Mouse (Mus musculus) lung, postnatal 36 days (tissue): Measurements from ENCODE around the gene Thap12.

Experiments
- DNase-seq: peaks from one replicate; pipeline ENCODE4 v3.0.0; 2022; ENCODE audit warnings: mixed read lengths

Thap12 gene

DNA sequence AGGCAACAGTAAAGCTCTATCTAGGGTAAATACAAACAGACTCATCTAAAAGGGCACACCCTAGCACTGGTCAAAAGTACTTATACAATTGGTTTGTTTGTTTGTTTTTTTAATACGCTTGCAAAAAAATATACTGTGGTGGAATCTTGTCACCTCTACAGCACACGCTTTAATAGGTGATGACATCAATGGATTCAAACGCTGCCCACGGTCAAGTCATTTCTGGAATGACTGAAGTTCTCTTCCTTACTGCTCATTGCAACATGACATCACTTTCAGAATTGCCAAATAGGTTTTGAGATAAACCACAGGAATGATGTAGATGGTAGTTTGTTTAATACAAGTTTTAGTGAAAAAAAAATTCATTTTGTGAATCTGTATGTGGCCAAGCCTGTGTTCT lies 4.3 kb upstream of the Thap12 start:
- no peak for DNase-seq

DNA sequence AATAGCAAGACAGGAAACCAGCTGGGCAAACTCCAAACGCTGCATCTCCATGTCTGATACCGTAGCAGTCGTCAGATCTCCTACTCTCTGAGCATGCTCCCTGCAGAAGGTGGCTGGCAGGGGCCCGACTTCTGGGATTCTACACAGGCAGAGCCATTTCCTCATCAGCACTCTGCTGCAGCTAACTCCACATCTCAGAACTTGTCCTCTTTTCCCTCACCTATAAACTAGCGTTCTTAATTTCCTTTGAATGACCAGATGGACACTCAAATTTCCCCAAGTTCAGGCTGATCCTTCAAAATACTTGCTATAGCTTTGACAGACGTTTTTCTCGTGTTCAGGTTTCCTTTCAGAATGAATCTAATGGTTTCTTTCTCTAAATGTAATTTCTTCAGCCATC lies 1.1 kb upstream of the Thap12 start:
- no peak for DNase-seq

DNA sequence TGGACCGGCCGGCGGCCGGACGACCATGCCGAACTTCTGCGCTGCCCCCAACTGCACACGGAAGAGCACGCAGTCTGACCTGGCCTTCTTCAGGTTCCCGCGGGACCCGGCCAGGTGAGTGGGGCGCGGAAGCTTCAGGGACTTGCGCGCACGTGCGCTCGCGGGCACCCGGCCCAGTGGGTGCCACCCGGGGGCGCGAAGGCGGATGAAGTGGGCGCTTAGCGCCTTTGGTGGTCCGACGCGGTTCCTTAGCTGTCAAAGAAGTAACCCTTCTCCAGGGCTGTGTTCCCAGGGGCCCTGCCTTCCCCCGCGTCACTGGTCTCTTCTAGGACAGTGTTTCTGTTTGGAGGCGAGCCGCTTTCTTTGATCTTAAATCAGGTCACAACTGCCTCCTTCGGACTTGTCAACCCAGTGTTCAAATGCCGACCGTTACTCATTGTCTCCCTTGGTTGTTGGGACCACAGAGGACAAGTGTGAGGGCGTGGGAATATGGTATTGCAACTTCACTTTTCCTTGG lies 520 bp downstream of the Thap12 start:
- peak; percentile 30 for DNase-seq

DNA sequence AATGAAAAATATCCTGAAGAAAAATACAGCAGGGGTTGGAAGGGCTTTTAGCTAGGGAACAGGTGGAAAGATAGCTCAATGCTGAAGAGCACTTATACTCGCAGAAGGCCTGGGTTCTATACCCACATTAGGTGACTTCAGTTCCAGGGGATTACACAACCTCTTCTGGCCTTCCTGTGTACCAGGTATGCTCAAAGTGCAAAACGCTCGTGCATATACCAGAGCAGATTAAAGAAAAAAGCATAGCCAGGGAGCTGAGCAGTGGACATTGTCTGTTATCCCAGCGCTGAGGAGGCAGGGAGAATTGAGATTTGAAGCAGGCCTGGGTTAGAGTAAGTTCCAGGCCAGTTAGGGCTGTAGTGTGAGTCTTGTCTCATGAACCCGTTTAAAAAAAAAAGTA lies 1.4 kb downstream of the Thap12 start:
- no peak for DNase-seq

DNA sequence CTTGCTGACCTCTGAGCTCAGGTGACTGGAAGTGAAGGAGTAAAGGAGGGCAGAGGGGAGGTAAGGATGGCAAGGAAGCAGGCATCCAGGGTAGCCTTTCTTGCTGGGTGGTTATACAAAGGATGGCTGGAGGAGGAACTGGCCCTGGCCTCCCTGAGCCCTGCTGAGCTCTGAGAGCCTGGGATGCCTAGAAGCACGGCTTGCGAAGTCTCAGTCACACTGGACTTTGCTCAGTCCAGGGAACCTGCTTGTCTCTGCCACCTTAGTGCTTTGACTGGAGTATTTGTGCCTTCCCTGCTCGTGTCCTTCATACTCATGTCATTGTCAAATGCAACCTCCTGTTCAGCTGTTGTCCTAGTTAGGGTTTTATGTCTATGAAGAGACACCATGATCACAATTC lies 10.8 kb downstream of the Thap12 start:
- DNase-seq: no peak

DNA sequence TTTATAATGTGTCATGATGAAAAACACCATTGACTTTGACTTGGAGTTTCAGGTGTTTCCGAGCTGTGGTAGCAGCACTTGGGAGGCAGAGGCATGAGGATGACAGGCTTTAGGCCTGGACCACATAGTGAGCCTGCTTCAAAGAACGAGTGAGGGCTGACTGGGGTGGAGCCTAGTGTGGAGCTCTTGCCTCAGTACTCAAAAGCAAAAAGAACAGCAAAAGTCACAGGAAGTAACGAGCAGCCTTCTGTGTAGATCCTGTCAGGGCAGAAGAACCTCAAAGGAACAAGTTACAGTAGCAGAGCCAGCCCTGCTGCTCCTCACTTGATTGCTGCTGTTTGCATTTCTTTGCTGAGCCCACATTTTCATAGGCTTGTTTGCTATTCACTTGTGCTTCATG lies 14.5 kb downstream of the Thap12 start:
- DNase-seq: no peak

DNA sequence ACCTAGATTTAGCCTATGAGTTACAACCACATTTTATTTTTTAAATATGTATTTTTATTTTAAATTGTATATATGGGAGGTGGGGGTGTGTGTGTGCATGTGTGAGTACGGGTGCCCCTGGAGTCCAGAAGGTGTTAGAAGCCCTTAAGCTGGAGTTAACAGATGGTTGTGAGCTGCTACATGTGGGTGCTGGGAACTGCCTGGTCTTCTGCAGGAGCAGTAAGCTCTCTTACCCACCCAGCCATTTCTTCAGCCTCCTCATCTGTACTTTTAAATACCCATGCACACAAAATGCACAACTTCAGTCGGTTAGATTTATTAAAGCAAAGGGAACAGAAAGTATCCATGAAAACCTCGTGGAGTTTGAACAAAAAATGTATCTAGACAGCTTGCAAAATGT lies 16.9 kb downstream of the Thap12 start:
- DNase-seq: no peak

DNA sequence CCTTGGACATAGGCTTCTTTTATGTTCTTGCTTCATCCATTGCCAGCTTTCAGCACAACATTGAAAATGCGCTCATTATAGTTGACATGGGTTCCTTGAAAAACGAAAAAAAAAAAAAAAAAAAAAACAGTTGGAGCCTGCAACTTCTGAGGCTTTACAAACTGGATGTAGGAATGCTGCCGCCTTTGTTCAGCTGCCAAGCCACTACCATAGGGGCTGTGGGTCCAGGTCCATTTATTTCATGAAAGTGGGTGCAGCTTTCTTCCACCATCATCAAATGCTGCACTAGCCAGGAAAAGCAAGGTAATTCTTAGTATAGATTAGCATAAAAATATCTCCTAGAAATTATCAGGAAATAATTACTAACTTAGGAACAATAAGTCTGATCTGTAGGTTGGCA lies 17.8 kb downstream of the Thap12 start:
- no peak for DNase-seq

DNA sequence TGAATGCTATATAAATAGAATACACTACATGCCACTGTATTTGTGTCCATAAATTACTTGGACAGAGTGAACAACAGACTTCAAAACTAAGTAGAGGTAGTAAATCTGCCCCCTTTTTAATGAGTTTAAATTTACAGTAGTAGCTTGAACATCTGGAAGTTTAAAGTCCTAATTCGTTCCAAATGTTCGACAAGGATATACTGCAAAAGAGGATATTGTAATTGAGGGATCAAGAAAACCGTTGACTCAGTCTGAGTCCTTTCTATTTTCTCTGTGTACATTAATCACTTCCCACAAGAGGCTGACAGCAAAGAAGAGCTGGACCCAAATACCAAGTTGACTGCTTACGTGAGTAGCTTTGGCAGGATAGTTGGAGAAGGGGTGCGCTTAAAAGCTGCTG lies 18.3 kb downstream of the Thap12 start:
- DNase-seq: no peak

DNA sequence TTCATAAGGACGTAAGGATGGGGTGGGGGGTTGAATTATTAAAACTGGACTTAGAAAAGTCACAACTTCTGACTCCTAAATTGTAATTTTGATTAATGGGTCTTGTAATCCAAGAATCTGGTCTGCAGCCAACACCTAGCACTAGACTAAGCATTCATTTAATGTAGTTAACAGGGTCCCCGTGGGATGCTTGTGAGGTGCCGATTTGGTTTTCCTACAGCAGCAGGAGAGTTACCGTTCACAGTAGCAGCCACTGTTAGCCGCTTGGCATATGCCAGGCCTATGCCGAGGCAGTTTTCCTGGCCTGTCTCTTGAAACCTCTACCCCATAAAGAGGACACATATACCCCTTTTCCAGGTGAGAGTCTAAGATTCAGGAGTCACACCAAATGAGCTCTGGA lies 18.7 kb downstream of the Thap12 start:
- no peak for DNase-seq

DNA sequence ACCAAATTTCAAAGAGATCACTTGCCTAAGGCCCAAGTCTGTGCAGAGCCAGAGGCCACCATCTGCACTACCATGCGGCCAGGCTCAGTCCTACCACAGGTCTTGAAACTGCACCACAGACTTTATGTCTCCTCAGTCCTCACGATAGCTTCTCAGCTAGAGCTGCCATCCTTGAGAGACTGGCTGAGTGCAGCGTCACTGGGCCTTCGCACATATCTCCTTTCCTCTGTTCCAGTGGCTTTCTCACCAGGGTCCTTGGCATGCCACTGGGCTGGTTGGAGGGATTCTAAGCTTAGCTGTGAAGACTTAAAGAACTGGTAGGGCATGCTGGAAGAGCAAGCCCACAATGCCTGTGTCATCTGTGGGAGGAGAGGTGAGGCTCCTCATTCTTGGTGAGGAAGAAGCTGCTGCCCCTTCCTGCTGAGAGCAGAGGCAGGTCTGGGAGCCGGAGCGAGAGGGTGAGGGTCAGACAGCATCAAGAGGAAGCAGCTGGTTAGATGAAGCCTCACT lies 22.8 kb downstream of the Thap12 start:
- no peak for DNase-seq

DNA sequence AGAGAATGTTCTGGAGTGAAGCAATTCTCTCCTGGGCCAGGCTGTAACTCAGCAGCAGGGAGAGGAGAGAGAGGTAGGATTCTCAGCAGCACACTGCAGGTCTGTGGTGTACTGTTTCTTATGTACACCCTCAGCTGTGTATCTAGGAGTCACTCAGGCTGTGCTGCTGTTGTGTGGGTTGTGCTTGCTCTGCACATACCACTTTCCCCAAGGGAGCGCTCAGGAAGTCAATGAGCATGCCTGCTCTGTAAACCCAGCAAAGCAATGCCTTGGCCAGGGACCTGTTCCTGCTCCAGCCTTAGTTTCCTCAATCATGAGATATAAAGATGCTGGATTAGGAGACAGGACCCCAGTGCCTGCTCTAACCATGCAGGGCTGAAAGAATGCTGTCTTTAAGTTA lies 25.1 kb downstream of the Thap12 start:
- DNase-seq: no peak

DNA sequence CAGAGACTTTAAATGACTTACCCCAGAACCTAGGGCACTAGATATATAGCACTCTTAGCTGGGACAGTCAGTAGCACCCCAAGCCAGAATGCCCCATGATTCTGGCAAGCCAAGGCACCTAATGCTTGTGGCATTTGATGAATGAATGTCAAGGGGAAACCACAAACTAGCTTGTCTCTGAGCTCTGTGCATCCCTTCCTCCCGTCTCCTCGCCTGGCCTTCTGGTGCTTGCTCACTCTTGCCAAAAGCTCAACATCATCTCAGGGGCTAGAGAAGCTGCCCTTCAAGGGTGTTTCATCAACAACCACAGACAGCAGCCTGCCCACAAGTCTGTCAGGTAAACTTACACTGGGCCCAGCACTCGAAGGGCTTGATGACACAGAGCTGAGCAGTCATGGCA lies 25.6 kb downstream of the Thap12 start:
- DNase-seq: no peak

DNA sequence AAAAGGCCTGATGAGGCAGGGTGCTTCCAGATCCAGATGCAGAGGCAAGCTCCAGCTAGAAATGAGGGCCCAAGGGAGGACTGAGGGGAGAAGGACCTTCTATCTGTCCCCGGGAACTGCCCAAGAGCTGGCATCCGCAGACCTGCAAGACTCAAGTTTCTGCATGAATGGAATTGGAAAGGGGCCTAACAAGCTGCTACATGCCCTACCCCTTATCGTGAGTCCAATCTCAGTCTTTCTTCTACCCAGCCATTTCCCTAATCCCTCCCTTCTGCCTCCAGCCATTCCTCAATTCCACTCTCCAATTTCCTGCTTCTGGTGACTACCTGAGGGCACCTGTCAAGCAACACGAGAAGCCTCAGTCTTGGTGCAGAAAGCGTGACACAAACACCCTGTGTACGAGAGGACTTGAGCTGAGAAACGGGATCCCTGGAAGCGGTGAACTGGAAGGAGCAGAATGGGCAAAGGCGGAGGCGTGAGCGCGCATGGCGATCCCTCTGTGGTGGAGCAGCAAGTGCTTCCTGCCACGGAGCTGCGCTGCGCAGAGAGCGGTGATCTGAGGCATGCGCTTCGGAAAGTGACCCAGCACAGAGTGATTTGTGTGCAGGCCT lies 26.9 kb downstream of the Thap12 start:
- DNase-seq: peak; percentile 4

DNA sequence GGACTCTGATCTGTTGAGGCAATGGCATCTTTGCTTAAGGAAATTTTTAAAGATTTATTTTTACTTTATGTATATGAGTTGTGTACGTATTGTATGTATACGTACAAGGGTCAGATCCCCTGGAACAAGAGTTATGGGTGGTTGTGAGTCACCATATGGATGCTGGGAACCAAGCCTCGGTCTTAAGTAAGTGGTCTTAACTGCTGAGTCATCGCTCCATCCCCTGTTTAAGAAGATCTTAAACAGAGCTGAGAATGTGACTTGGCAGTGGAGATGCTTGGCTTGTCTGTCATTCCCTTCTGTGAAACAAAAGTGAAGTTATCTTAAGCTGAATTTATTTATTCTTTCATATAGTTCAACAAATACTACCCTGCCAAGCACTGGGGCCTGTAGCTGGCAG lies 31.1 kb downstream of the Thap12 start:
- no peak for DNase-seq

DNA sequence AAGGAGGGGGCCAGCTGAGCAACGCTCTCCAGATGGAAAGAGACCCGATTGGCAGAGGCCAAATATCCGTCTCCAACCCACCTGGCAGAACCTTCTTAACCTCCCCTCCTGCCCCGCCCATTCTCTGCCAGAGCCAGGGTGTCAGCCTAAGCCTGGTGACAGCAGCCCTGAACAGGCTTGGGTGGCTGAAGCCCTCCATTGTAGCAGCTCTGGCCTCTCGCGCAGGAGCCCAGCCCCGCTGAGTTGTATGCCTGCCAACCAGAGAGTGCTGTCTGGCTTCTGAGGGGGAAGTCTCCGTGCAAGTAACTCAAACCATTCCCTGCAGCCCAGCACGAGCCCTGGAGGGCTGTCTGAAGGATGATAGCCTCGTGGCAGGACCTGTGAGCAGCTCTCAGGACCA lies 32.0 kb downstream of the Thap12 start:
- DNase-seq: peak; percentile 7

DNA sequence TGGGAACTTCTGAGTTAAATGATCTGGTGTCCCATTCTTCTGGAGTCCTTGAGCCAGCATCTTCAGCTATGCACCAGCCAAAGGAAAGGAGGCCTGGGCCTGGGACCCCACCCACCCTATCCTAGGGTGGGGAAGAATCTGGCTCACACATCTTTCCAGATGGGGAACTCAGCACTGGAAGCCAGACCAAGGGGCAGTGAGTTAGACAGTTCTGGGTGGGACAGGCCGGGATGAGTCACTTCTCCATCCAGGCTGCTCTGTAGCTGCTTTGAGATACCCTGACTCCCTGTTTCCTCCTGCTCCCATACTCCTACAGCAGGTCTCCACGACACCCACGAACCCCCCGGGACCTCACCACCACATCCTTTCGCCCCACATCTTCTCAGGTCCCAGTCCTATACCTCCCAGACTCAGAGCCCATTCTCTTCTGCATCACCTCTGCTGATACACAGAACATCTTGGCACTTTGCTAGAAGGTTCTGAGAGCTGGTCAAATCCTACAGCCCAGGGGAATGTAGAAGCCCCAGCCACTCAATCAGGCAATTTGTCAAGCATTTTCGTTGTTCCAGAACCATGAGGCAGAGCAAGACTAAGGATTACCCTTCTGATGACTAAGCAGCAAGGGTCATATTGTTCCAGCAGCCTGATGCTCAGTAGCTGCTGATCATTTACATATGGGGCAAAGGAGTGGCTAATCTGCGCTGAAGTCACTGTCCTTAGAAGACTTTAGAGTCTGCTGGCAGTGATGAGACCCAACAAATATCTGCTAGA lies 34.1 kb downstream of the Thap12 start:
- DNase-seq: no peak

DNA sequence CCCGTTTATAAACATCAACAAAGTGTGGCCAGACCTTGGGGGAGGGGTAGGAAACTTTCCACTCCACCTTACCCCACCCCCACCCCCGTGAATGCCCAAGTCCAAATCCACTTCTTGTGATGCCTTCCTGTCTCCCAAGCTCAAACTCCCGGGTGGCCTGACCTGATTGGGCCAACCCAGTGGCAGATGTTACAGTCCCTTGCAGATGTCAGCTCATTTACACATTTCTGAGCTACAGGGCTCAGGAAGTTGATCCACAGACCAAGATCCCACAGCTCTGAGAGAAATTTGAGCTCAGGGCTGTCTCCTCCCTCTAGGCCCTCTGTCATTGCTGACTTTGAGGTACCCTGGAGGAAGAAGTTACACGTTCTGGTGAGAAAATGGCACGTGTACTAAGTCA lies 37.5 kb downstream of the Thap12 start:
- no peak for DNase-seq

DNA sequence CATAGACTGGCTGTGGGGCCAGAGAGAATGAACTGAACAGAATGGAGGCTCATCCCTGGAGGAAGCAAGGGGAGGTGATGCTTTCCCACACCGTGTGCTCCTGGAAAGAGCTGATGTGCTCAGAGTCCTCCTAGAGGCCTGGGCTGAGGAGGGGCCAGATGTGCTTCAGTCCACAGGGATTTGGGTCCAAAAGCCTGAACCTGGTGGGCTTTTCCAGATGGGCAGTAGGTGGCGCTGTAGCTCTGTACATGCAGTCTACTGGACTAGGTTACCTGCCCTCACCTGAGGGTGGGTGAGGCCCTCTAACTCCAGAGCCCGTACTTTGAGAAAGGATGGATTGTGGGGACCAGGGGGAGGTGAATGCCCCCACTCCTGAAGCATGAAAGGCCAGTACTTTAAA lies 40.4 kb downstream of the Thap12 start:
- peak; percentile 82 for DNase-seq

DNA sequence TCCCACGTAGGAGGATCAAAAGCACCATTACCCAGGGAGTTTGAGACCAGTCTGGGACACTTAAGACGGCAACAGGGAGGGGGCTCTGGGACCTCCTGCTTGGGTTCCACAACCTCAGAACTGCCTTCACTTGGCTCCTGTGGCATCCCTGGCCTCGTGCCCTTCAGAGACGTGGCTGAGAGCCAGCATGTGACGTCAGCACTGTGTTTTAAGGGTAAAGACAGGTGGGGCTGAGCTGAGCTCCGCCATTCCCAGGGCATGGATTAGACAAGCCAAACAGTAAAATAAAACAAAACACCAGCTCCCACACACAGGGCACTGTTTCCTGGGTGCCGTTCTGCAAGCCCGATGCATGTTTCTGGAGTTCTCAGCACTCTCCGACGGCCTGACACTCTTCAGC lies 47.5 kb downstream of the Thap12 start:
- DNase-seq: peak; percentile 35

DNA sequence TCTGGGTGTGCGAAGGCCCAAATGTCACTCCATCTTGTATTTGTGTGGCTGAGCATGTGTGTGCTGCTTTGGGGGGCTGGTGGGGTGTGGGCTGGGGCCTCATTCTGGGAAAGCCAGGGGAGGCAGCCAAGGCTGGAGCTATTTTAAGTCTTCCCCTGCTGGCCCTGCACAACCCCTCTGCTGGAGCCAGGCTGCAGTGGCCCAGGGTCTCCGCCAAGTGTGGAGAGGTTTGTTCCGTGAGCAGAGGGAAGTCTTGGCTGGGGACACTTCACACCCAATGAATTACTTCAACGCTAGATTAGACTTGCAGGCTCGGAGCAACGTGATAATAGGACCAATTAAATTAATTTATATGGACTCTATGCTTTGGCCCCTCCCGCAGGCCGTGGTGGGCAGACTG lies 49.8 kb downstream of the Thap12 start:
- DNase-seq: no peak

DNA sequence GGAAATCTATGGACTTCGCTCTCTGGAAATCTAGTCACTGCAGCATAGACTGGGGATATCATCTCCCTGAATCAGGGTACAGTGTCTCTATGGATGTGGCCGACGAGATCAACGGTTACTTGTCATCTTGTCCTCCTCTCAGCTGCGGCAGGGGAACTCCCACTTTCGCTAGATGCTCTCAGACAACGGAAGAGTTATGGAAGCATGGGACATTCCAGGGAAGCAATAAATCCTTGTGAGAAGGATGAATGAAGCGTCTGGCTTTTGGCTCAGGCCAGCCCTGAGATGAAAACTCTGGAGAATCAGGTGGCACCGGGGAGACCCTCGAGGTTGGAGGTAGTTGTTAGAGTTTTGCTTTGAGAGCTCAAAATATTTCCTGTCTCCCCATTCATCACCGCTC lies 53.1 kb downstream of the Thap12 start:
- DNase-seq: no peak

DNA sequence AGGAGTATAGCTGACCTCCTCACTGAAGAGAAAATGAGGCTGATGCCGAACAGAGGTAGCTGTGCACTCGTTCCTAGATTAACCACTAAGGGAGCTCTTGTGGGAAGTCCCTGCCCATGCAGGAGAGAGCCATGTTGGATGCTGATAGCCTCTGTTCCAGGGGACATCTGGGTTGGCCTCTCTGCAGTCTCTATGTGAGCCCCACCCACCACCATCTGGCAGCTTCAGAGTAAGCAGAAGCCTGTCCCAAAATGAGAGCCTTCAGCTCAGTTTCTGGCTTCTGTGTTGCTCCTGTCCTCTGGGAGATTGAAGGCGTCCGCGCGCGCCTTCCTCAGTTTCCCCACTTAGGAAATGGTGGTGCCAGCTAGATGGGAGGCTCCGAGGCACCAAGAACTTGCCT lies 53.7 kb downstream of the Thap12 start:
- DNase-seq: no peak

DNA sequence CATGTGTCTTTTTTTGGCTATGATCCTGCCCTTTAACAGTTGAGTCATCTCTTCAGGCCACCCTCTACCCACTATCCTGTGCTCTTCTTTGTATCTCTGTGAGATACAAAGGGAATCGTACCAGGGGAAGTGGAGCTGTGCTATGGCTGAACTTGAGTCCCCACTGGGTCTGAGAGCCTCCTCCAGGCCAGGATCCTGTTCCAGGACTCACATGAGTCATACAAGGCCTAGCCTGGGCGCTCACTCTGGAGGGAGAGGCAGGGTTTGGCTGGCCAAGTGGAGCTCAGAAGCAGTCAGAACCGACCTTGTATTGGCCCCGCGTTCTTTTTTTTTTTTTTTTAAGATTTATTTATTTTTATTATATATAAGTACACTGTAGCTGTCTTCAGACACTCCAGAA lies 57.2 kb downstream of the Thap12 start:
- DNase-seq: no peak

DNA sequence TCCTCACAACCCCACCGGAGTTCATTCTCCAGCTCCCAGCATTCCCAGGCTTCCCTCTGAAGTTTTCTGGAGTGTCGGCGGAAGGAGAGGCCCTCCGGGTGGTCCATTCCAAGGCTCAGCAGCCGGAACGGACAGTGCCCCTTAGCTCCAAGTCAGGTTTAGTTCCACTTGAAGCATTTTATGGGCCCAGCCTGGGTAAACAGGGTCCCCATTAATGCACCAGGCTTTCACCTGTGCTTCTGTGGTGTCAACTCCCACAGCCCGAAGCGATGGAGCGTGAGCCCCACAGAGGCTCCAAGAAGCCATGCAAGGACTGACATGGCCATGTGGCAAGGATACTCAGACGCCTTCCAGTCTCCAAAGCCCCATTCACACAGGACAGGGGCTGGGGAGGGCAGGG lies 61.0 kb downstream of the Thap12 start:
- DNase-seq: no peak
